Mouse (Mus musculus): Measurements from ENCODE around the gene Shisa4.

DNA sequence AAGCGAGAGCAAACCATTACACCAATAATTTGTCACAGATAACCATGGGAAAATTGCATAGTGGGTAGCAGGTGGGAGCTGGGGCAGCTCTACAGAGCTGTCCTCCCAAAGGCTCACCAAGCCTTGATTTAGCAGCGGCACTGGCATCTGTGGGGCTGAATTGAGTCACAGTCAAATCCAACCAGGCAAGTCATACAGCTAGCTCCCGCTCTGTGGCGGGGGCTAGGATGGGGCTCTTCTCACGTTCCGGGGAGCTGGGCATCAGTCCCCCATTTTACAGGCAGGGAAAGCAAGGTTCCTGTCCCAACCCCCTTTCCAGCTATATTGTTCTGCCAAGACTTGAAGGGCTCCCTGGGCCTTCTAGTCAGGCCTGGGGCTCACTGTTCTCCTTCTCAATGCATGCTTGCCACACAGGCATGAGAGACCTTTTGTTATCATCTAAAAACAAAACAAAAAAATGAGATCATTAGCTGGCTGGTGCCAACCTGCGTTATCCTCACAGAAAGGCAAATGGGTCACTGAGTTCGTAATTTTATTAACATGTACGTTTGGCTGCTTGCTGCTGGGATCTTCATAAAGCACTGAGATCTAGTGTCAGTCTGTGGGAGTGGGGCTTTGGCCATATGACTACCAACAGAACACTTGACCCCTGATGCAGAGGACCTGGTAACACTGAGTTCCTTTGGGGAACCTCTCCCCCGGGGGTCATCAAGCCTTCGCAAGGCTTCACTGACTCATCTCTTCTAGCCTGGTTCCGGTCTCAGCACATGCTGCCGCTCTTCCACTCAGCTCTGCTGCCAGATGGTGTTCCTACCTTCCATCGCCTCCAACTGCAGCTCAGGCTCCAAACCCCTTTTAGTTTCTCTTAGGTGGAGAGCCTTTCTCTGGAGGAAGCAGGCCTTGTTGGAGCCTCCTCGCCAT, 5.3 kb upstream of the Shisa4 start:
- TF ChIP-seq CTCF (IDR thresholded peaks at IDR 0.05; ENCODE audit: low read depth, low read length) (no peak), POLR2A (IDR thresholded peaks at IDR 0.05; ENCODE audit: extremely low read depth, insufficient read depth, low read length) (no peak)
